Mouse (Mus musculus) T-helper 17 cell (primary cell): ENCODE results near the gene Fads6.

Source experiments
- in situ Hi-C, 2 experiments: fragments of 300-600 bp; cut with MboI, MseI; formaldehyde crosslinking; loops; 1 replicate in 1 of 2; 2 replicates in 1 of 2; pipeline ENCODE4 v1.15.1; 2025; ENCODE audit warnings: high pct_unique_total_duplicates in 2 of 2

Fads6 gene

GRCm38 (mm10) chr11:115259134-115259533 lies 38.3 kb downstream of the Fads6 start:
- in situ Hi-C loops, result no loop called here

GRCm38 (mm10) chr11:115257775-115258510 lies 39.5 kb downstream of the Fads6 start:
- in situ Hi-C loops, result no loop called here

DNA sequence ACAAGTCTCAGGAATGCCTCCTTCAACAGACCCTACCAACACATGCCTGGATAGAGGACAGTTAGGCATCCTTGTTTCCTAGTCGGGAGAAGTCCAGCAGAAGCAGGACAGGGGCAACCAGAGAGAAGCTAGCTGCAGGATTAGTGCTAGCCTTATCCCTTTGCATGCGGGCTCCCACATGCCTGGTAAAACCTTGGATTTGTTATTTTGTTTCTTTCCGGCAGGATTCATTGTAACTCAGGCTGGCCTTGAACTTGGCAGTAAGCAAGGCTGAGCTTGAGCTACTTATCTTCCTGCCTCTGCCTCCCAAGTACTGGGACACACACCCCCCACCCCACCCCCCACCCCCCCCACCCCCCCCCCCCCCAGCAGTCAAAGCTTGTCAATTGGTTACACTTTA lies 46.2 kb downstream of the Fads6 start:
- in situ Hi-C loops, result no loop called here

DNA sequence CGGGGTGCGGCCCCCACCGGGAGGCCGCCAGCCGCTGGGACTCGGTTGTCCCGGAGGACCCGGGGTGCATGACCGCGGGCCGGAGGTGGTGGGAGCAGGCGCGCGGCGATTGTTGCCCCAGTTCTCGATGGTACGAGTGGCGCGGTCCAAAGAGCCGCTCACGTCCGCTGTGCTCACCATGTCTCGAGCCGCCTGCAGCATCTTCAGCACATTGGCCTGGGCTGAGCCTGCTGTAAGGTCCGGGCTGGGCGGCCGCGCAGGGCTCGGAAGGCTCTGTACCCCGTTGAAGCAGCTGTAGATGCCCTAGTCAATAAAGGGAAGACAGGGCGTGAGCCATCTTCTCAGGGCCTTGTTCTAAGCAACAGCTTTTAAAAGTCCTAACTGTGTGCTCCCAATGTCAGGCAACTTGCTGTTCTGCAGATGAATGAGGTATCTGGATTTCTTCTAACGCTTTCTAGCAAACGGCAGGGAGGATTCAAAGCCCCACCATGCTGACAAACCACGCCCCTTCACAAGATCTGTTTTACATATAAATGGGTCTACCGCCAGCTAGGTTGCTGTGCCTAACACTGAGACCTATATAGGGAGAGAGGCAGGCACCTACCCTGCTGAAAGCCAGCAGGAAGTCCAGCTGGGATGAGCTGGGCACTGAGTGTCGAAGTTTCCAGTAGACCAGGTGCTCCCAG lies 46.9 kb downstream of the Fads6 start:
- in situ Hi-C loops, result no loop called here

- in situ Hi-C loops, result no loop called here
These were observed 47.6 kb downstream of the Fads6 start for GRCm38 (mm10) chr11:115249721-115250404.

GRCm38 (mm10) chr11:115247945-115248344 lies 49.5 kb downstream of the Fads6 start:
- in situ Hi-C loops, result no loop called here

GRCm38 (mm10) chr11:115247240-115247639 lies 50.2 kb downstream of the Fads6 start:
- in situ Hi-C loops, result no loop called here

- in situ Hi-C loops, result no loop called here
These were observed 51.1 kb downstream of the Fads6 start for GRCm38 (mm10) chr11:115246386-115246785.

DNA sequence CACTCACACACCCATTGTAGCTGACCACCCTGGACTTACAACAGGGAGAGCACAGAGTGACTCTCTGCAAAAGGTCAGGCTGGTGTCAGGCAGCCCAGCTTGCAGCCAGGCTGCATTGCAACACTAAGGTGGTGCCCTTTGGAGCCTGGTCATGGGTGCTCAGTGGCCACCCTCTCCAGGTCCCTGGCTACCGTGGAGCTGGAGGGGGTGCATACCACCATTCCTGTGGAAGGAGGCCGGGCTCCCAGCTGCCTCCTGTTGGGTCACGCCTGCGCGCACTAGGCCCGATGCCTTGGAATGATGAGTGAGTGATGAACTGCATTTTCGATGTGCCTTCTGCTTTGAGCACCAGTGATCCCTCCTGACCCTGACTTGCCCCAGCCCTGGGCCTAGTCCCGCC lies 52.6 kb downstream of the Fads6 start:
- in situ Hi-C loops, result no loop called here

DNA sequence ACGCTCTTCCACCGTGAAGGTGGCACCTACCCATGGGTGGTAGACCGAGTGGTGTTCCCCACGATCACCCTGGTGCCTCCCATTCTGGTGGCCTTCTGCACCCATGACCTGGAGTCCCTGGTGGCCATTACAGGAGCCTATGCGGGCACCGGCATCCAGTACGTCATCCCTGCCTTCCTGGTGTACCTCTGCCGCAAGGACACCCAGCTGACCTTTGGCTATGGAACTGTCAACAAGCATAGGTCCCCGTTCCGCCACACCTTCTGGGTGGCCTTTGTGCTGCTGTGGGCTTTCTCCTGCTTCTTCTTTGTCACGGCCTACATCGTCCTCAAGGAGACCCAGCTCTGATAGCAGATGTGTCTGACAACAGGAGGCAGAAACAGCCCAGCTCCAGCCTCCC lies 53.7 kb downstream of the Fads6 start:
- in situ Hi-C loops, result no loop called here

GRCm38 (mm10) chr11:115242746-115243145 lies 54.7 kb downstream of the Fads6 start:
- in situ Hi-C loops, result no loop called here

DNA sequence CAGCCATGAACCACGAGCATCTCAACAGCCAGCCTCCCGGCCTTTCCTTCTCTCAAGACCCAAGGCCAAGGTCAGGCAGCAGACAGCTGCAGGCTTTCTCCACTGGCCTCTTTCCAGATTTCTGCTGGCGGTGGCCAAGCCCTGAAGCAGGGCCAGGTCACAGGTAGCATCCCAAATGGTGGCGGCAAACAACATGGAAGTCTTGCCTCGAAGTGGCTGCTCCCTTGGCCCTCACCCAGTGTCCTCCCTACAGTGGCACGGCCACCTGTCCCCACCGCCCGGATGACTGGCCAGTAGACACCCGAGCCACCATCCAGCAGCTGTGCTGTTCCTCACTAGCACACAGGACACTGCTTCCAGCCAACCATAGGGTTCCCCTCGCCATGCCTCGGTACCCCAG lies 56.1 kb downstream of the Fads6 start:
- in situ Hi-C loops, result no loop called here

GRCm38 (mm10) chr11:115236570-115236969 lies 60.9 kb downstream of the Fads6 start:
- in situ Hi-C loops, result no loop called here

- in situ Hi-C loops, result no loop called here
These were observed 63.0 kb downstream of the Fads6 start for GRCm38 (mm10) chr11:115234320-115235044.

GRCm38 (mm10) chr11:115233526-115234290 lies 63.8 kb downstream of the Fads6 start:
- in situ Hi-C loops, result no loop called here

GRCm38 (mm10) chr11:115232889-115233288 lies 64.6 kb downstream of the Fads6 start:
- in situ Hi-C loops, result no loop called here

GRCm38 (mm10) chr11:115231924-115232323 lies 65.5 kb downstream of the Fads6 start:
- in situ Hi-C loops, result no loop called here

GRCm38 (mm10) chr11:115231168-115231915 lies 66.1 kb downstream of the Fads6 start:
- in situ Hi-C loops, result no loop called here
